ENCODE assay signal across 13 mouse cellular contexts in the genomic region with DNA sequence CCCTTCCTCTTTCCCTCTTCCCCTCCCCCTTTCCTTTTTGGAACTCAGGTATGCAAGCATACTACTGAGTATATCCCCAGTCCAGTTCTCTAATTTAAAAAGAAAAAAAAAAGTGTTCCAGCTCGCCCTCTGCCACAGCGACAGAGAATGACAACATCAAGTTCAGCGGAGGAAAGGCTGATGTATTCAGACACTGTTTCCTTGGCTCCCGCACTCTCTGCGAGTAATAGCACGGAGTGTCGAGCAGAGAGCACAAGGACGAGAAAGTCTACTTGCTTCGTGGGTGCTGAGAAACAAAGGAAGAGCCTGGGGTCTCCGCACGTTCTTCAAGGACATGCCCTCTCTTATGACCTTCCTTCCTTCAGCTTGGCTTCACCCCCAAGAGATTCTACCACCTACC. TPM values are rescaled to one million over a fixed set of nuclear protein-coding genes. Genes with fewer than 3 reads are reported as not detected.
DNase-seq lines count a peak whose midpoint lies in the region; ATAC-seq and TF ChIP-seq lines count a peak whose summit lies in the region.
"Had no signal": no experiment of that assay in that cellular context is flagged by ENCODE, and none has a peak within 500 bp of the region (broad histone marks: within the 10 kb centered on the region; RNA-seq: fewer than 3 reads in every experiment).

No protein-coding gene starts in this region.

- no peaks in the 10 kb centered on the region for H3K36me3 ChIP-seq in heart, embryonic 14.5 days (ENCODE audit: control insufficient read depth, insufficient read depth, low read length)
- no peaks in the 10 kb centered on the region for H3K36me3 ChIP-seq in lung, embryonic 14.5 days (ENCODE audit: insufficient read depth)
- H3K36me3 ChIP-seq: stomach, embryonic 15.5 days had no signal

- H3K4me3 ChIP-seq in heart, embryonic 14.5 days (ENCODE audit: control insufficient read depth in 1 of 2, insufficient read depth in 1 of 2, low read depth in 1 of 2, low read length in 2 of 2), result peak overlapping the region in 1 of 2 experiments; percentile 14; a peak in 1 of 4 replicates
- no peak overlapping the region for H3K4me3 ChIP-seq in lung, embryonic 14.5 days (ENCODE audit: low read depth, low read length)
- no peak overlapping the region for H3K4me3 ChIP-seq in cortical plate, adult 2 months (ENCODE audit: insufficient read depth, low read length)
- H3K4me3 ChIP-seq: stomach, embryonic 15.5 days had no signal

- peak overlapping the region; percentile 50 for H3K4me2 ChIP-seq in heart, embryonic 14.5 days (ENCODE audit: low read length)
- peak overlapping the region; percentile 36; the same call in 1 of the 2 replicates for H3K4me2 ChIP-seq in lung, embryonic 14.5 days
- H3K4me2 ChIP-seq: stomach, embryonic 15.5 days had no signal

- TF ChIP-seq CTCF in lung, embryonic 14.5 days (IDR thresholded peaks at IDR 0.05; ENCODE audit: low read depth), result peak; percentile 22; the same call in 1 of the 2 replicates
- 0 out of 2 replicates have a peak, but pooled peaks have one; percentile 2 for TF ChIP-seq CTCF in cortical plate, adult 2 months (IDR thresholded peaks at IDR 0.05; ENCODE audit: extremely low read depth, insufficient read depth, low read length)

- H3K9me3 ChIP-seq in heart, embryonic 14.5 days (ENCODE audit: control insufficient read depth, low read length), result no peaks in the 10 kb centered on the region
- no peaks in the 10 kb centered on the region for H3K9me3 ChIP-seq in lung, embryonic 14.5 days (ENCODE audit: low read depth, low read length)
- H3K9me3 ChIP-seq: stomach, embryonic 15.5 days had no signal

- H3K27ac ChIP-seq in heart, embryonic 14.5 days (replicated peaks in 1 of 2; ENCODE audit: control insufficient read depth in 1 of 2, insufficient read depth in 1 of 2, low read depth in 2 of 2, low read length in 2 of 2), result no peak overlapping the region
- no peak overlapping the region for H3K27ac ChIP-seq in lung, embryonic 14.5 days (ENCODE audit: low read depth)
- H3K27ac ChIP-seq in cortical plate, adult 2 months (ENCODE audit: insufficient read depth, low read length), result no peak overlapping the region
- H3K27ac ChIP-seq: stomach, embryonic 15.5 days had no signal

- intact Hi-C loops in heart, postnatal 25 days (cut with DNase I), result no loop called here

- DNase-seq in heart, postnatal 25 days (ENCODE audit: low spot score), result no peak
- DNase-seq in lung, embryonic 14.5 days, result peak; percentile 41
- no peak for DNase-seq in lung, postnatal 4 days
- DNase-seq in ES-CJ7 (ENCODE audit: low read depth, low spot score), result peak; percentile 66
- no peak for DNase-seq in gastrocnemius, adult 8-10 months (ENCODE audit: low spot score in 2 of 2)
- DNase-seq: cerebellum, postnatal 25 days; gastrocnemius, postnatal 36 days; layer of hippocampus, postnatal 36 days had no signal

- H3K4me1 ChIP-seq in heart, embryonic 14.5 days (ENCODE audit: control insufficient read depth in 2 of 2, insufficient read depth in 2 of 2, low read length in 2 of 2), result peaks cover 3 to 4% of the 10 kb centered on the region in 2 experiments; a peak in 3 of 4 replicates
- 0 out of 2 replicates have a peak, but pooled peaks cover 2% of the 10 kb centered on the region for H3K4me1 ChIP-seq in lung, embryonic 14.5 days (ENCODE audit: insufficient read depth)
- no peaks in the 10 kb centered on the region for H3K4me1 ChIP-seq in cortical plate, adult 2 months (ENCODE audit: control insufficient read depth, insufficient read depth, low read length)
- H3K4me1 ChIP-seq: stomach, embryonic 15.5 days had no signal

- no peak for TF ChIP-seq POLR2A in cortical plate, adult 2 months (IDR thresholded peaks at IDR 0.05; ENCODE audit: extremely low read depth, insufficient read depth, low read length)

- no peaks in the 10 kb centered on the region for H3K27me3 ChIP-seq in heart, embryonic 14.5 days (ENCODE audit: control insufficient read depth, insufficient read depth, low read length)
- no peaks in the 10 kb centered on the region for H3K27me3 ChIP-seq in lung, embryonic 14.5 days (ENCODE audit: insufficient read depth, low read length)
- H3K27me3 ChIP-seq: stomach, embryonic 15.5 days had no signal

- 13% methylated on average over 11 of the region's 11 CpGs for WGBS in heart, embryonic 14.5 days
- 15% methylated on average over 11 of the region's 11 CpGs for WGBS in lung, embryonic 14.5 days

- ATAC-seq in heart, embryonic 14.5 days (ENCODE audit: insufficient number of reproducible peaks, insufficient read depth, low FRiP score, low read depth), result no peak
- ATAC-seq in lung, embryonic 14.5 days (ENCODE audit: insufficient read depth), result no peak
- ATAC-seq in erythroid progenitor cell, adult 5-6 weeks (replicated peaks; ENCODE audit: low FRiP score, poor library complexity, severe bottlenecking), result no peak
- ATAC-seq: activated CD4-positive, CD25-positive, alpha-beta regulatory T cell, adult 4 months had no signal

- no peak overlapping the region for H3K9ac ChIP-seq in heart, embryonic 14.5 days (ENCODE audit: low read length)
- H3K9ac ChIP-seq in lung, embryonic 14.5 days, result no peak overlapping the region; the same call in 1 of the 2 replicates
- H3K9ac ChIP-seq: stomach, embryonic 15.5 days had no signal

RNA-seq across cellular contexts. Expression of a gene that starts 4.9 kb away (rescaled TPM):
- polyA plus RNA-seq in heart, embryonic 14.5 days (2014; fragmentation: Nextera tagmentation; extraction: Ambion mirVana), result 15.6 and 15.8 TPM in 2 replicates
- 10 to 100 TPM in 1 of 2 experiments, 1 to 10 TPM in 1; 9.0 to 11.0 TPM for total RNA-seq in heart, postnatal 25 days (2021)
- polyA plus RNA-seq in lung, embryonic 14.5 days (2014; fragmentation: Nextera tagmentation; extraction: Ambion mirVana), result 24.3 and 25.2 TPM in 2 replicates
- polyA plus RNA-seq in cortical plate, adult 2 months (2012; rRNA removed), result 11.4 and 12.4 TPM in 2 replicates
- total RNA-seq in gastrocnemius, adult 8-10 months (2022), result 1 to 10 TPM; 5.0 to 5.9 (median 5.1) TPM
- 11.2 and 13.0 TPM in 2 replicates for total RNA-seq in erythroid progenitor cell, adult 5-6 weeks (2015; ENCODE audit: low replicate concordance)
- total RNA-seq in erythroid progenitor cell, adult 5-6 weeks (2017; ENCODE audit: low replicate concordance), result 14.4 and 15.7 TPM in 2 replicates

RNA-seq across cellular contexts. Expression of a gene that starts 43.3 kb away (rescaled TPM):
- 9.8 and 9.9 TPM in 2 replicates for polyA plus RNA-seq in heart, embryonic 14.5 days (2014; fragmentation: Nextera tagmentation; extraction: Ambion mirVana)
- total RNA-seq in heart, postnatal 25 days (2021), result 1 to 10 TPM; 4.6 to 5.8 TPM
- 11.8 and 14.6 TPM in 2 replicates for polyA plus RNA-seq in lung, embryonic 14.5 days (2014; fragmentation: Nextera tagmentation; extraction: Ambion mirVana)
- polyA plus RNA-seq in cortical plate, adult 2 months (2012; rRNA removed), result 46.6 and 47.1 TPM in 2 replicates
- total RNA-seq in gastrocnemius, adult 8-10 months (2022), result 10 to 100 TPM; 13.8 to 19.0 (median 17.7) TPM
- total RNA-seq in erythroid progenitor cell, adult 5-6 weeks (2015; ENCODE audit: low replicate concordance), result 11.5 and 16.8 TPM in 2 replicates
- 31.4 and 31.5 TPM in 2 replicates for total RNA-seq in erythroid progenitor cell, adult 5-6 weeks (2017; ENCODE audit: low replicate concordance)

Comparison
In these comparisons a context has a peak if more than half of its experiments do, and no peak if none do; other contexts are left out.
1. DNase-seq: peak in lung, embryonic 14.5 days (single experiment) and ES-CJ7 (single experiment); none in heart, postnatal 25 days (single experiment), lung, postnatal 4 days (0 of 2) and gastrocnemius, adult 8-10 months (0 of 2).